Mouse (Mus musculus) testis, adult 2 months (tissue): ENCODE measurements at regions not wholly inside any gene's neighbourhood (a gene's known extent, or its start where the extent isn't known, plus 50 kb on each side); places are given as distances from the start of the nearest gene placed in this dataset.

Source experiments
- CTCF ChIP-seq: fragments of 200-500 bp; IDR thresholded peaks from 2 replicates; pipeline ENCODE4 v1.5.1; 2012; ENCODE audit warnings: low read depth, mild to moderate bottlenecking, inconsistent platforms, low read length, moderate library complexity; ENCODE audit not compliant: control insufficient read depth, insufficient read depth, insufficient replicate concordance
- POLR2A ChIP-seq: fragments of 200-500 bp; IDR thresholded peaks from 2 replicates; pipeline ENCODE4 v1.6.1; 2012; ENCODE audit warnings: low read depth, mild to moderate bottlenecking, inconsistent platforms, low read length, moderate library complexity; ENCODE audit not compliant: control insufficient read depth

GRCm38 (mm10) chr3:104318911-104319310, 98.7 kb upstream of the Magi3 start:
- TF ChIP-seq POLR2A (no peak), CTCF (no peak)
